Mouse (Mus musculus) liver, embryonic 11.5 days (tissue): ENCODE measurements at regions not wholly inside any gene's neighbourhood (a gene's known extent, or its start where the extent isn't known, plus 50 kb on each side); places are given as distances from the start of the nearest gene placed in this dataset.

Source experiments
- ATAC-seq: fragments of 200-750 bp; cut with Nextera tagmentation; replicated peaks from 2 replicates; pipeline ENCODE4 v1.8.0; 2017; ENCODE audit warnings: moderate number of reproducible peaks, mild to moderate bottlenecking, moderate TSS enrichment, moderate library complexity; ENCODE audit not compliant: low FRiP score
- DNase-seq: peaks from one replicate; pipeline ENCODE4 v3.0.0-alpha.2; 2017; ENCODE audit warnings: low spot score
- H3K27ac ChIP-seq: fragments of 300-500 bp; sonication (generic); 2 replicates; pipeline ENCODE4 v1.5.1; 2014; ENCODE audit warnings: mild to moderate bottlenecking, low read depth, low read length, control low read depth
- H3K27me3 ChIP-seq: fragments of 300-500 bp; sonication (generic); replicated peaks from 2 replicates; pipeline ENCODE4 v1.6.1; 2014; ENCODE audit warnings: low read length, mixed read lengths; ENCODE audit not compliant: control insufficient read depth, insufficient read depth
- H3K36me3 ChIP-seq: fragments of 300-500 bp; sonication (generic); 2 replicates; pipeline ENCODE4 v1.6.1; 2014; ENCODE audit warnings: mild to moderate bottlenecking, low read length, moderate library complexity, mixed read lengths; ENCODE audit not compliant: control insufficient read depth, insufficient read depth
- H3K4me1 ChIP-seq: fragments of 300-500 bp; sonication (generic); replicated peaks from 2 replicates; pipeline ENCODE4 v1.6.1; 2014; ENCODE audit warnings: low read length, mixed read lengths; ENCODE audit not compliant: control insufficient read depth, insufficient read depth
- H3K4me2 ChIP-seq: fragments of 300-500 bp; sonication (generic); 2 replicates; pipeline ENCODE4 v1.6.1; 2014; ENCODE audit warnings: mild to moderate bottlenecking, control low read depth, moderate library complexity
- H3K4me3 ChIP-seq: fragments of 300-500 bp; sonication (generic); 2 replicates; pipeline ENCODE4 v1.5.1; 2014; ENCODE audit warnings: low read depth, low read length, control low read depth
- H3K9ac ChIP-seq: fragments of 300-500 bp; sonication (generic); 2 replicates; pipeline ENCODE4 v1.6.1; 2014; ENCODE audit warnings: low read depth, low read length, control low read depth
- H3K9me3 ChIP-seq: fragments of 300-500 bp; sonication (generic); 2 replicates; pipeline ENCODE4 v1.6.1; 2016; ENCODE audit warnings: low read length, inconsistent platforms, mixed read lengths; ENCODE audit not compliant: control insufficient read depth
- WGBS: fragments of 180-500 bp; shearing (Covaris S2); extraction: QIAGEN DNeasy Blood & Tissue Kit; methylation state at CpG from one replicate; pipeline ENCODE4 v1.1.7; 2014; 5-methylcytosine and 5-hydroxymethylcytosine counted together

GRCm38 (mm10) chr6:100378533-100378874 is 91.2 kb upstream of the Rybp start:
- Histone ChIP-seq H3K9ac (no peak overlapping the region), H3K27ac (no peak overlapping the region), H3K4me3 (no peak overlapping the region), H3K36me3 (no peaks in the 10 kb centered on the region), H3K9me3 (no peaks in the 10 kb centered on the region), H3K4me1 (no peaks in the 10 kb centered on the region), H3K27me3 (0 out of 2 replicates have a peak, but pooled peaks cover 3% of the 10 kb centered on the region), H3K4me2 (no peak overlapping the region)
- DNase-seq: no peak
- WGBS: 73% methylated on average over 4 of the region's 4 CpGs
- no peak for ATAC-seq

- ATAC-seq: no peak
- Histone ChIP-seq H3K27ac (no peak overlapping the region), H3K9me3 (no peaks in the 10 kb centered on the region), H3K4me1 (0 out of 2 replicates have a peak, but pooled peaks cover 3% of the 10 kb centered on the region), H3K9ac (no peak overlapping the region), H3K4me3 (no peak overlapping the region), H3K4me2 (no peak overlapping the region), H3K36me3 (no peaks in the 10 kb centered on the region), H3K27me3 (peaks cover 3% of the 10 kb centered on the region; the same call in 1 of the 2 replicates)
- DNase-seq: no peak
- WGBS: 58% methylated on average over 6 of the region's 6 CpGs
These were observed 90.7 kb upstream of the Rybp start for GRCm38 (mm10) chr6:100377828-100378532.

GRCm38 (mm10) chr6:100376656-100377055 is 89.4 kb upstream of the Rybp start:
- 0 out of 2 replicates have a peak, but pooled peaks cover 3% of the 10 kb centered on the region for H3K4me1 ChIP-seq
- ATAC-seq (no peak), DNase-seq (no peak)
- H3K36me3 ChIP-seq: no peaks in the 10 kb centered on the region
- H3K4me2 ChIP-seq: no peak overlapping the region
- no peak overlapping the region for H3K9ac ChIP-seq
- H3K4me3 ChIP-seq: no peak overlapping the region
- peaks cover 3% of the 10 kb centered on the region; the same call in 1 of the 2 replicates for H3K27me3 ChIP-seq
- no peaks in the 10 kb centered on the region for H3K9me3 ChIP-seq
- 27% methylated on average over 9 of the region's 9 CpGs for WGBS
- no peak overlapping the region for H3K27ac ChIP-seq

- Histone ChIP-seq H3K36me3 (no peaks in the 10 kb centered on the region), H3K4me1 (0 out of 2 replicates have a peak, but pooled peaks cover 4% of the 10 kb centered on the region), H3K27me3 (peaks cover 3% of the 10 kb centered on the region), H3K9ac (no peak overlapping the region), H3K9me3 (no peaks in the 10 kb centered on the region), H3K4me2 (no peak overlapping the region), H3K4me3 (no peak overlapping the region), H3K27ac (no peak overlapping the region)
- WGBS: 98% methylated on average over 1 of the region's 1 CpGs
- ATAC-seq: no peak
- DNase-seq: no peak
These were observed 83.5 kb upstream of the Rybp start for GRCm38 (mm10) chr6:100370828-100371227.

GRCm38 (mm10) chr6:100370358-100370757 is 83.1 kb upstream of the Rybp start:
- no peaks in the 10 kb centered on the region for H3K36me3 ChIP-seq
- no peak overlapping the region for H3K4me3 ChIP-seq
- H3K27me3 ChIP-seq: peaks cover 3% of the 10 kb centered on the region
- no peak for ATAC-seq
- 53% methylated on average over 5 of the region's 5 CpGs for WGBS
- H3K4me1 ChIP-seq: 0 out of 2 replicates have a peak, but pooled peaks cover 5% of the 10 kb centered on the region
- no peaks in the 10 kb centered on the region for H3K9me3 ChIP-seq
- H3K4me2 ChIP-seq: no peak overlapping the region
- no peak overlapping the region for H3K27ac ChIP-seq
- no peak for DNase-seq
- no peak overlapping the region for H3K9ac ChIP-seq

- no peak overlapping the region for H3K4me2 ChIP-seq
- 0 out of 2 replicates have a peak, but pooled peaks cover 2% of the 10 kb centered on the region for H3K4me1 ChIP-seq
- ATAC-seq: no peak
- H3K36me3 ChIP-seq: no peaks in the 10 kb centered on the region
- 66% methylated on average over 8 of the region's 8 CpGs for WGBS
- no peak for DNase-seq
- no peaks in the 10 kb centered on the region for H3K9me3 ChIP-seq
- no peak overlapping the region for H3K9ac ChIP-seq
- H3K4me3 ChIP-seq: no peak overlapping the region
- peaks cover 3% of the 10 kb centered on the region; the same call in 1 of the 2 replicates for H3K27me3 ChIP-seq
- H3K27ac ChIP-seq: no peak overlapping the region
These were observed 78.9 kb upstream of the Rybp start for GRCm38 (mm10) chr6:100366231-100366630.

GRCm38 (mm10) chr6:100365791-100366190 is 78.5 kb upstream of the Rybp start:
- no peaks in the 10 kb centered on the region for H3K36me3 ChIP-seq
- H3K27me3 ChIP-seq: peaks cover 3% of the 10 kb centered on the region; the same call in 1 of the 2 replicates
- no peak overlapping the region for H3K4me3 ChIP-seq
- no peak overlapping the region for H3K4me2 ChIP-seq
- H3K4me1 ChIP-seq: 0 out of 2 replicates have a peak, but pooled peaks cover 2% of the 10 kb centered on the region
- no peak overlapping the region for H3K27ac ChIP-seq
- H3K9ac ChIP-seq: no peak overlapping the region
- no peak for ATAC-seq
- no peak for DNase-seq
- no peaks in the 10 kb centered on the region for H3K9me3 ChIP-seq
- 25% methylated on average over 4 of the region's 4 CpGs for WGBS

- DNase-seq (no peak), ATAC-seq (no peak)
- Histone ChIP-seq H3K27me3 (peaks cover 3% of the 10 kb centered on the region; the same call in 1 of the 2 replicates), H3K27ac (no peak overlapping the region), H3K9ac (no peak overlapping the region), H3K4me3 (no peak overlapping the region), H3K9me3 (no peaks in the 10 kb centered on the region), H3K4me1 (0 out of 2 replicates have a peak, but pooled peaks cover 2% of the 10 kb centered on the region), H3K4me2 (no peak overlapping the region), H3K36me3 (no peaks in the 10 kb centered on the region)
- WGBS: 79% methylated on average over 5 of the region's 5 CpGs
These were observed 76.4 kb upstream of the Rybp start for GRCm38 (mm10) chr6:100363683-100364082.
